Mouse (Mus musculus) MEL-GATA-1-ER (cell line): Measurements from ENCODE around the gene Acot12.

Experiments used
- DNase-seq: peaks from one replicate; pipeline ENCODE4 v3.0.0-alpha.2; 2012; ENCODE audit warnings: low read depth; ENCODE audit errors: extremely low read depth

Gene Acot12

GRCm38 (mm10) chr13:91824845-91825550 is 83.7 kb downstream of the Acot12 start:
- DNase-seq: no peak

- DNase-seq: no peak
Measured at GRCm38 (mm10) chr13:91826066-91826465, 84.8 kb downstream of the Acot12 start.

- DNase-seq: no peak
Measured at GRCm38 (mm10) chr13:91827876-91828275, 86.6 kb downstream of the Acot12 start.
